Mouse (Mus musculus) limb, embryonic 12.5 days (tissue): Measurements from ENCODE around the gene Rpl7l1. TPM values are rescaled to one million over a fixed set of nuclear protein-coding genes. Genes with fewer than 3 reads are reported as not detected.

ENCODE experiments used
- polyA plus RNA-seq: library from polyadenylated mRNA; unstranded; fragments of >200 nt; fragmentation: Nextera tagmentation; extraction: Ambion mirVana; gene quantifications from 2 replicates; pipeline ENCODE4 v1.2.1, GENCODE M21; 2016

Gene Rpl7l1
- polyA plus RNA-seq, 1 experiment from 2014 or later, result 210 TPM

Other genes starting within 250 kb of the Rpl7l1 start
- 8.9 and 10.8 TPM in 2 replicates for gene Cul9, start 236.3 kb downstream of the Rpl7l1 start, polyA plus RNA-seq
- 11.8 and 12.4 TPM in 2 replicates for gene Srf, start 226.5 kb downstream of the Rpl7l1 start, polyA plus RNA-seq
- gene Ptk7, start 153.2 kb downstream of the Rpl7l1 start, polyA plus RNA-seq, result 156 and 165 TPM in 2 replicates
- 27.2 and 27.6 TPM in 2 replicates for gene Klc4, start 136.7 kb downstream of the Rpl7l1 start, polyA plus RNA-seq
- 99.5 and 112 TPM in 2 replicates for gene Mrpl2, start 136.4 kb downstream of the Rpl7l1 start, polyA plus RNA-seq
- gene Cul7, start 132.3 kb downstream of the Rpl7l1 start, polyA plus RNA-seq, result 56.1 and 60.1 TPM in 2 replicates
- 68.8 and 70.0 TPM in 2 replicates for gene Rrp36, start 108.3 kb downstream of the Rpl7l1 start, polyA plus RNA-seq
- 137 and 150 TPM in 2 replicates for gene Mea1, start 103.9 kb downstream of the Rpl7l1 start, polyA plus RNA-seq
- gene Klhdc3, start 101.8 kb downstream of the Rpl7l1 start, polyA plus RNA-seq, result 117 and 122 TPM in 2 replicates
- 108 and 117 TPM in 2 replicates for gene Ppp2r5d, start 77.6 kb downstream of the Rpl7l1 start, polyA plus RNA-seq
- 37.7 and 42.1 TPM in 2 replicates for gene Pex6, start 71.2 kb downstream of the Rpl7l1 start, polyA plus RNA-seq
- gene Gnmt, start 53.5 kb downstream of the Rpl7l1 start, polyA plus RNA-seq, result 0.48 and 0.73 TPM in 2 replicates
- 58.5 and 64.8 TPM in 2 replicates for gene Cnpy3, start 30.5 kb downstream of the Rpl7l1 start, polyA plus RNA-seq
- 0.16 and 0.55 TPM in 2 replicates for gene Ptcra, start 19.0 kb downstream of the Rpl7l1 start, polyA plus RNA-seq
- 49.8 and 52.6 TPM in 2 replicates for gene 2310039H08Rik, start 10.0 kb downstream of the Rpl7l1 start, polyA plus RNA-seq
- gene Bicral, start 75.8 kb upstream of the Rpl7l1 start, polyA plus RNA-seq, result 4.4 and 4.8 TPM in 2 replicates
- 71.7 and 78.7 TPM in 2 replicates for gene Tbcc, start 108.0 kb upstream of the Rpl7l1 start, polyA plus RNA-seq
- not detected in 2 replicates for gene Prph2, start 127.8 kb upstream of the Rpl7l1 start, polyA plus RNA-seq
- gene Ubr2, start 227.9 kb upstream of the Rpl7l1 start, polyA plus RNA-seq, result 22.2 and 22.9 TPM in 2 replicates